Mouse (Mus musculus) heart, embryonic 15.5 days (tissue): ENCODE measurements around the gene Il17rd. TPM values are rescaled to one million over a fixed set of nuclear protein-coding genes. Genes with fewer than 3 reads are reported as not detected.
A peak's percentile ranks its signal among the peaks of the same experiment; 100 is the strongest.

Source experiments
- ATAC-seq: fragments of 200-750 bp; cut with Nextera tagmentation; replicated peaks from 2 replicates; pipeline ENCODE4 v1.8.0; 2017; ENCODE audit warnings: low read depth, moderate TSS enrichment; ENCODE audit not compliant: insufficient number of reproducible peaks, insufficient read depth, low FRiP score
- H3K27ac ChIP-seq: fragments of 300-500 bp; sonication (generic); 2 replicates; pipeline ENCODE4 v1.5.1; 2015; ENCODE audit warnings: mild to moderate bottlenecking, inconsistent platforms
- H3K27me3 ChIP-seq: fragments of 300-500 bp; sonication (generic); 2 replicates; pipeline ENCODE4 v1.6.1; 2015; ENCODE audit warnings: inconsistent platforms
- H3K36me3 ChIP-seq: fragments of 300-500 bp; sonication (generic); 2 replicates; pipeline ENCODE4 v1.6.1; 2015; ENCODE audit warnings: mild to moderate bottlenecking, inconsistent platforms
- H3K4me1 ChIP-seq: fragments of 300-500 bp; sonication (generic); replicated peaks from 2 replicates; pipeline ENCODE4 v1.6.1; 2015; ENCODE audit warnings: inconsistent platforms
- H3K4me2 ChIP-seq: fragments of 300-500 bp; sonication (generic); 2 replicates; pipeline ENCODE4 v1.6.1; 2015; ENCODE audit warnings: inconsistent platforms, mild to moderate bottlenecking, moderate library complexity
- H3K4me3 ChIP-seq: fragments of 300-500 bp; sonication (generic); 2 replicates; pipeline ENCODE4 v1.5.1; 2015; ENCODE audit warnings: mild to moderate bottlenecking, inconsistent platforms
- H3K9ac ChIP-seq: fragments of 300-500 bp; sonication (generic); 2 replicates; pipeline ENCODE4 v1.6.1; 2015; ENCODE audit warnings: mild to moderate bottlenecking, inconsistent platforms
- H3K9me3 ChIP-seq: fragments of 300-500 bp; sonication (generic); replicated peaks from 2 replicates; pipeline ENCODE4 v1.6.1; 2016; ENCODE audit warnings: inconsistent platforms
- WGBS: fragments of 180-500 bp; shearing (Covaris S2); methylation state at CpG from one replicate; pipeline ENCODE4 v1.1.7; 2015; ENCODE audit warnings: mixed read lengths; 5-methylcytosine and 5-hydroxymethylcytosine counted together
- polyA plus RNA-seq: library from polyadenylated mRNA; unstranded; fragments of >200 nt; fragmentation: Nextera tagmentation; extraction: Ambion mirVana; gene quantifications from 2 replicates; pipeline ENCODE4 v1.2.1, GENCODE M21; 2015

Il17rd gene
- polyA plus RNA-seq, 1 experiment from 2014 or later = 1.1 TPM

GRCm38 (mm10) chr14:27150011-27150640 lies 111.4 kb downstream of the Il17rd start:
- Histone ChIP-seq H3K4me3 (no peak overlapping the region), H3K27ac (peak overlapping the region; percentile 43), H3K9me3 (no peaks in the 10 kb centered on the region), H3K36me3 (no peaks in the 10 kb centered on the region), H3K4me2 (no peak overlapping the region), H3K9ac (no peak overlapping the region), H3K27me3 (no peaks in the 10 kb centered on the region), H3K4me1 (peaks cover 48% of the 10 kb centered on the region)
- ATAC-seq = no peak
- WGBS = 44% methylated on average over 6 of the region's 6 CpGs

- Histone ChIP-seq H3K27me3 (no peaks in the 10 kb centered on the region), H3K4me2 (peak overlapping the region; percentile 27), H3K9ac (no peak overlapping the region), H3K27ac (peak overlapping the region; percentile 91), H3K9me3 (no peaks in the 10 kb centered on the region), H3K36me3 (no peaks in the 10 kb centered on the region), H3K4me1 (peaks cover 44% of the 10 kb centered on the region), H3K4me3 (no peak overlapping the region)
- WGBS = 11% methylated on average over 8 of the region's 8 CpGs
- ATAC-seq = peak; percentile 86
Observed at GRCm38 (mm10) chr14:27151432-27151831, 112.7 kb downstream of the Il17rd start.

- WGBS = 73% methylated on average over 6 of the region's 6 CpGs
- no peak overlapping the region for H3K27ac ChIP-seq
- H3K27me3 ChIP-seq = no peaks in the 10 kb centered on the region
- H3K9ac ChIP-seq = no peak overlapping the region
- ATAC-seq = no peak
- no peaks in the 10 kb centered on the region for H3K36me3 ChIP-seq
- H3K4me3 ChIP-seq = no peak overlapping the region
- peaks cover 35% of the 10 kb centered on the region for H3K4me1 ChIP-seq
- H3K9me3 ChIP-seq = no peaks in the 10 kb centered on the region
- H3K4me2 ChIP-seq = no peak overlapping the region
Observed at GRCm38 (mm10) chr14:27155088-27155487, 116.3 kb downstream of the Il17rd start.

- H3K4me2 ChIP-seq = no peak overlapping the region
- no peaks in the 10 kb centered on the region for H3K9me3 ChIP-seq
- peaks cover 27% of the 10 kb centered on the region for H3K4me1 ChIP-seq
- no peak overlapping the region for H3K27ac ChIP-seq
- no peak overlapping the region for H3K4me3 ChIP-seq
- H3K27me3 ChIP-seq = no peaks in the 10 kb centered on the region
- no peaks in the 10 kb centered on the region for H3K36me3 ChIP-seq
- ATAC-seq = no peak
- WGBS = 73% methylated on average over 6 of the region's 6 CpGs
- H3K9ac ChIP-seq = no peak overlapping the region
Observed at GRCm38 (mm10) chr14:27156032-27156431, 117.3 kb downstream of the Il17rd start.

Other genes starting within 250 kb of the Il17rd start
- 1.1 and 1.8 TPM in 2 replicates for gene Asb14, start 144.4 kb upstream of the Il17rd start, polyA plus RNA-seq
- 27.0 and 32.4 TPM in 2 replicates for gene Appl1, start 67.7 kb upstream of the Il17rd start, polyA plus RNA-seq
- gene Hesx1, start 44.5 kb upstream of the Il17rd start, polyA plus RNA-seq = 0.43 TPM in 1 of 2 replicates, not detected in the other
- 14.7 and 15.4 TPM in 2 replicates for gene Arhgef3, start 76.0 kb downstream of the Il17rd start, polyA plus RNA-seq